Mouse (Mus musculus) brain, embryonic 14.5 days (tissue): ENCODE measurements at regions not wholly inside any gene's neighbourhood (a gene's known extent, or its start where the extent isn't known, plus 50 kb on each side); places are given as distances from the start of the nearest gene placed in this dataset.

Source experiments
- CTCF ChIP-seq: fragments of 200-500 bp; IDR thresholded peaks from 2 replicates; pipeline ENCODE4 v1.5.1; 2012; ENCODE audit warnings: inconsistent platforms, mild to moderate bottlenecking, moderate library complexity, borderline replicate concordance; ENCODE audit not compliant: insufficient read depth, insufficient read length; ENCODE audit errors: extremely low read depth
- POLR2A ChIP-seq: fragments of 200-500 bp; IDR thresholded peaks from 2 replicates; pipeline ENCODE4 v1.6.1; 2012; ENCODE audit warnings: mild to moderate bottlenecking, inconsistent platforms, borderline replicate concordance; ENCODE audit not compliant: poor library complexity, insufficient read depth, insufficient read length, severe bottlenecking; ENCODE audit errors: extremely low read depth

GRCm38 (mm10) chr4:4674607-4675006 is 118.5 kb downstream of the Impad1 start:
- TF ChIP-seq CTCF (no peak), POLR2A (no peak)
